Mouse (Mus musculus): Measurements from ENCODE around the gene S100a16.

DNA sequence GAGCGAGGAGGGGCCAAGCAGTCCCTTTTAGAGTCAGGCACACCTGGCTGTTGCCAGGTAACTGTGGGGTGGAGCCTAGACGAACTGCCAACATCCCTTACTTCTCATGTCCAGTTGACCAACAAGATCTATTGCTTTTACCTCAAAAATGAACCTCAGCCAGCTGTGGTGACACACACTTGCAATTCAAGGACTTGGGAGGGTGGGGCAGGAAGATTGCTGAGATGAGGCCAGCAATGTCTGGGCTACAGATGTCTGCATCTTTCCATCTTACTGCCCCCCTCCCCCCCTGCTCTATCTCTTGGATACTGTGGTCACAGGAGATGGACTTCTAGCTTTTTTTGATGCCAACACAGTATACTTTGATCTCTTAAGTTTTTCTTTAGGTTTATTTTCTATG, 15.2 kb downstream of the S100a16 start:
- TF ChIP-seq CTCF (IDR thresholded peaks at IDR 0.05; ENCODE audit: low read depth, low read length) (no peak), TAL1 (conservative IDR thresholded peaks at IDR 0.05; ENCODE audit: low read depth, low read length) (no peak), GATA1 (IDR thresholded peaks at IDR 0.05; ENCODE audit: borderline replicate concordance, low read length) (no peak), POLR2AphosphoS5 (IDR thresholded peaks at IDR 0.05; ENCODE audit: insufficient replicate concordance, low read depth, low read length) (no peak)
